Mouse (Mus musculus): ENCODE measurements around the gene Prok2. TPM values are rescaled to one million over a fixed set of nuclear protein-coding genes. Genes with fewer than 3 reads are reported as not detected.

Gene Prok2
- polyA plus RNA-seq, 1 experiment = not detected

DNA sequence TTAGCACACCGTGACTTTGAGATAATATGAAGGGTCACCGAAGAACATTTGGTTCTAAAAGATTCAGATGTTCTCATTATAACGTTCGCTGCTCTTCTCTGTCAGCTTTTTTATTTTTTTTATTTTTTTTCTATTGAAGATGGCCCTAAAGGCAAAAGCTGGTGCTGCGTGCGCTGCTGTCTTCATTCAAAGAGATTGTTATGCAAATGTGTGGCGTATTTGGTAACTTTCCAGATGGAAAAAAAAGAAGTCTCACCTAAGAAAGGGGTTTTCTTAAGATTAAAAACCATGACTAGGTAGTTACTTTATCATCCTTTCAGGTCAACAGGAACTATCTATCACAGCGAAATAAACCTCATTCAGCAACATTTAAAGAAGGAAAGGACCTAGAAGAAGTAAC, 6.5 kb upstream of the Prok2 start:
- WGBS = 89% methylated on average over 8 of the region's 8 CpGs
- H3K4me1 ChIP-seq (ENCODE audit: control insufficient read depth, insufficient read depth, low read length) = no peaks in the 10 kb centered on the region
- no peak overlapping the region for H3K4me3 ChIP-seq (replicated peaks; ENCODE audit: extremely low read depth, low read depth, low read length)
- no peak for DNase-seq
- TF ChIP-seq CTCF (IDR thresholded peaks at IDR 0.05; ENCODE audit: insufficient read depth, low read length) (no peak), POLR2A (IDR thresholded peaks at IDR 0.05; ENCODE audit: borderline replicate concordance, extremely low read depth, low read depth, low read length) (no peak)

DNA sequence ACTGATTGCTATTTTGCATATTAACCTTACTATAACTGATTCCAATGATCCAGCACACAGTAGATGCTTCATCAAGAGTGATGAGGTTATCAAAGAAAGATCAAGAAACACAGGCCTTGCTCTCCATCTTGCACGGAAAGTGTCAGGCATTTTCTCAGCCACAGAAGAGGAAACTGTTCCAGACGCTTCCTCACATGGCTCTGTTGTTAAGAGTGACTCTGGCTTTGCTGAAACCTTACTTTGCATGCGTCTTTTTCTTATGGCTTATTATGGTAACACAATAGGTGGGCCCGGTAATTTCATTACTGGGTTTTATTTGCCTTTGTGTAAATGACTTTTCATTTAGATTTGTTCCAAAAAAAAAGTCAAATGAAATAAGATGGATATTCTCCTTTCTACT, 5.7 kb upstream of the Prok2 start:
- TF ChIP-seq POLR2A (IDR thresholded peaks at IDR 0.05; ENCODE audit: borderline replicate concordance, extremely low read depth, low read depth, low read length) (no peak), CTCF (IDR thresholded peaks at IDR 0.05; ENCODE audit: insufficient read depth, low read length) (no peak)
- WGBS = 76% methylated on average over 4 of the region's 4 CpGs
- no peak for DNase-seq
- Histone ChIP-seq H3K4me3 (replicated peaks; ENCODE audit: extremely low read depth, low read depth, low read length) (no peak overlapping the region), H3K4me1 (ENCODE audit: control insufficient read depth, insufficient read depth, low read length) (no peaks in the 10 kb centered on the region)

DNA sequence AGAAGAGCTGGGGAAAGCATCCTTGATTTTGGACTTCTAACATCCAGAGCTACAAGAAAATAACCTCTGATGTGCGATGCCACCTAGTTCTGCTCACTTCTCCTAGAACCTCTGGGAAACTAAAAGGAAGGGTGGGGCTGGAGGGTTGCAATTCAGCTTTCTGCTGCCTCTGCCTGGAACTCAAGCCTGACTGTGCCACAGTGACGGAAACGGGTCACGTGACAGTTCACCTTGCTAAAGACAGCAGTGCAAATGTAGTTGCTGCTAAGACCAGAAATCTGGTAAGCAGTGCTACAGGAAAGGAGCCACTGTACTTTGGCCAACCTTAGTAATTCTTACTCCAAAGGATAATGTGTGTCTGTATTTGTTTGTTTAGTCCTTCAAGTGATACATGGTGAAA, 3.7 kb upstream of the Prok2 start:
- 73% methylated on average over 4 of the region's 4 CpGs for WGBS
- TF ChIP-seq CTCF (IDR thresholded peaks at IDR 0.05; ENCODE audit: insufficient read depth, low read length) (no peak), POLR2A (IDR thresholded peaks at IDR 0.05; ENCODE audit: borderline replicate concordance, extremely low read depth, low read depth, low read length) (no peak)
- Histone ChIP-seq H3K4me1 (ENCODE audit: control insufficient read depth, insufficient read depth, low read length) (no peaks in the 10 kb centered on the region), H3K4me3 (replicated peaks; ENCODE audit: extremely low read depth, low read depth, low read length) (no peak overlapping the region)
- no peak for DNase-seq

DNA sequence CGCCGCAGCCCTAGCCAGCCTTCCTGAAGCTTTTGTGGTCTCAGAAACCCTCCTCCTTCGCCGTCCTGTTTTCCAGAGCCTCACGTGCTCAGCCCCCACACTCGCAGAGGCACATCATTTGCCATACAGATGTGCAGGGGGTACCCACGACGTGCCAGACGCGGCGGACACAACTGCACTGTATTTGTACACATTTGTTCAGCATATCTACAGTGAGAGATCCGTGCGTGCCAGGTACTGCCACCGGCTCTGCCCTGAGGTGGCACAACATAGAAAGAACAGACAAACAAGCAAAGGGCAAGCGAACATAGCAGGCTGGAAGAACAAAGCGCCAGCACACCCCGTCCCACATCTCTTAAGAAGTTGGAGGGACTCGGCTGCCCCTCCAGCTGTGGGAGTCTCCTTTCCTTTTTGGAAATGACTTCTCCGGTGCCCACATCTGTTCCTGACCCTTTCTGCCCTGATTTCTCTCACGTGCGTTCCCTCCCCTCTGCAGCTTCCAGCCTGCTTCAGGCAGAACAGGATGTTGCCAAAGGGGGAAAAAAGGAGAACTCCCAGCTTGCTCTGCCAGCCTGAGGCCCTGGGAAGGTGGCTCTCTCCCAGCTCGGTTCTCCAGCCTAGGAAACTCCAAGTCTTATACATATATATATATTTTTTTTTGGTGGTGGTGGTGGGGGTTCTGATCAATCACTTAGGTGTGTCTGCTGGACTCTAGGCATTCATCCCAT, 548 bp upstream of the Prok2 start:
- WGBS = 3% methylated on average over 22 of the region's 22 CpGs
- H3K4me1 ChIP-seq (ENCODE audit: control insufficient read depth, insufficient read depth, low read length) = no peaks in the 10 kb centered on the region
- no peak for DNase-seq
- H3K4me3 ChIP-seq (replicated peaks; ENCODE audit: extremely low read depth, low read depth, low read length) = no peak overlapping the region
- TF ChIP-seq POLR2A (IDR thresholded peaks at IDR 0.05; ENCODE audit: borderline replicate concordance, extremely low read depth, low read depth, low read length) = no peak
- TF ChIP-seq CTCF (IDR thresholded peaks at IDR 0.05; ENCODE audit: insufficient read depth, low read length) = no peak

DNA sequence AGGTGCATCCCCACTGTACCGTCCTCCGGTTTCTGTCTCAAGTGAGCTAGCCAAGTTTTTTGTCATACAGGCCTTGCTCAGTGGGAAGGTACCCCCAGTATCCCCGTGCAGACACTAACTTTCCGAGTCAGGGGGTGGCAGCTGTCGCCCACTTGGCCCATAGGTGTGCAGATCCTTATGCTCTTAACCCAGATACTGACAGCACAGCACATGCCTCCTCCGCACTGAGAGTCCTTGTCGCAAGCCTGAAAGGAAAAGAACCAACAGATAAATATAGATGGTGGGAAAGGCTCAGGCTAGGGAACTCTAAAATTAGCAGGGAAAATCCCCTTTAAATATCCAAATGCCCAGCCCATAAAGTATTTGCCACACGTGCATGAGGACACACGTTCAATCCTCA, 3.8 kb downstream of the Prok2 start:
- DNase-seq = no peak
- TF ChIP-seq CTCF (IDR thresholded peaks at IDR 0.05; ENCODE audit: insufficient read depth, low read length) = no peak
- no peak for TF ChIP-seq POLR2A (IDR thresholded peaks at IDR 0.05; ENCODE audit: borderline replicate concordance, extremely low read depth, low read depth, low read length)
- H3K4me3 ChIP-seq (replicated peaks; ENCODE audit: extremely low read depth, low read depth, low read length) = no peak overlapping the region
- no peaks in the 10 kb centered on the region for H3K4me1 ChIP-seq (ENCODE audit: control insufficient read depth, insufficient read depth, low read length)
- 86% methylated on average over 9 of the region's 9 CpGs for WGBS

DNA sequence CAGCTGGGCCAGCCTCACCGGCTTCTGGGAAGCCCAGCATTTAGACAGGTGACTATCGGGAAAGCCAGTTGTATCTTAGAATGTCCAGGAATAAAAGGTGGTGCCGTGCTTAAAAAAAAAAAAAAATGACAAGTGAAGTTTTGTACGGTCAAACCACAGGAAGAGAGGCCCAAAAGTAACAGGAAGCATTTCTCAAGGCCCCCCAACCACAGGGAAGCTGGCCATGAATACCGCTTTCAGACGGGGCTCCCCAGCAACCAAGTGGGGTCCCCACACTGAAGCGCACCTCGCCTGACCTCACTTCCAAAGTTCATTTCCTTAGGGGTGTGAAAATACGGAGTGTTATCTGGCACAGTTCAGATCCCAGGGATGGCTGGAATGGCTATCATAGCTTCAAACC, 5.2 kb downstream of the Prok2 start:
- Histone ChIP-seq H3K4me3 (replicated peaks; ENCODE audit: extremely low read depth, low read depth, low read length) (no peak overlapping the region), H3K4me1 (ENCODE audit: control insufficient read depth, insufficient read depth, low read length) (no peaks in the 10 kb centered on the region)
- 66% methylated on average over 9 of the region's 9 CpGs for WGBS
- DNase-seq = no peak
- no peak for TF ChIP-seq CTCF (IDR thresholded peaks at IDR 0.05; ENCODE audit: insufficient read depth, low read length)
- TF ChIP-seq POLR2A (IDR thresholded peaks at IDR 0.05; ENCODE audit: borderline replicate concordance, extremely low read depth, low read depth, low read length) = no peak

DNA sequence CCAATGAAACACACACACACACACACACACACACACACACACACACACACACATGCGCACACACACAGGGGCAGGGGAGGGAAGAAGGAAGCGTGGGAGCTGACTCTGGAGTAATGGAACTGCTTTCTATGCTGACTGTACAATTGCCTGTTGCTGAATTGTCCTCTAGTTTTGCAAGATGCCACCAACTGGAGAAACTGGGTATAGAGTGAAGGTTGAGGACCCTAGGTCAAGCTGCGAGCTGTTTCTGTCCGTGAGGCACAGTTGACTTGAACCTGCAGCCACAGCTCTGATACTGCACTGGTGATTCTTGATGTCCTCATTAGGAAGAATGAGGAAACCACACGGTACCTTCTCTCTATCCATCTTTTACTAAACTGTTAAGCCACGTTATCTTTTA, 10.3 kb downstream of the Prok2 start:
- no peak overlapping the region for H3K4me3 ChIP-seq (replicated peaks; ENCODE audit: extremely low read depth, low read depth, low read length)
- WGBS = 53% methylated on average over 6 of the region's 6 CpGs
- TF ChIP-seq CTCF (IDR thresholded peaks at IDR 0.05; ENCODE audit: insufficient read depth, low read length) (no peak), POLR2A (IDR thresholded peaks at IDR 0.05; ENCODE audit: borderline replicate concordance, extremely low read depth, low read depth, low read length) (no peak)
- H3K4me1 ChIP-seq (ENCODE audit: control insufficient read depth, insufficient read depth, low read length) = no peaks in the 10 kb centered on the region
- no peak for DNase-seq

DNA sequence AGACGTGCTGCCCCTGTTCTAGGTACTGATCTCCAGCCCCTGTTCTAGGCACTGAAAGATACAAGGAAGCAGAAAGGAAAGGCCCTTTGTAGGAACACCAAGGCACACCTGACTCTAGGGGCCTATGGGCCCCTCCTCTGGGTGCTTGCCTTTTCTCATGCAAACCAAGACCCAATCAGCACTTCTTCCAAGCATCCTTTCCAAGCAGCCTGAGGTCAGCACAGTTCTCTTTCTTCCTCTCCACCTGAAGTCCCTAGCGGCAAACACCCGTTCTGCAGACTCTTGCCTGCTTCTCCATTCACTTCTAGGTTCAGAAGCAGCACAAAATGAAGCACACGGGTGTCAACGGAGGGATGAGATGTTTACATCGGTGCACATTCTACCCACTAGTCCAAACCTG, 11.0 kb downstream of the Prok2 start:
- TF ChIP-seq CTCF (IDR thresholded peaks at IDR 0.05; ENCODE audit: insufficient read depth, low read length) = no peak
- no peak for TF ChIP-seq POLR2A (IDR thresholded peaks at IDR 0.05; ENCODE audit: borderline replicate concordance, extremely low read depth, low read depth, low read length)
- H3K4me3 ChIP-seq (replicated peaks; ENCODE audit: extremely low read depth, low read depth, low read length) = no peak overlapping the region
- no peaks in the 10 kb centered on the region for H3K4me1 ChIP-seq (ENCODE audit: control insufficient read depth, insufficient read depth, low read length)
- no peak for DNase-seq
- 79% methylated on average over 6 of the region's 6 CpGs for WGBS

DNA sequence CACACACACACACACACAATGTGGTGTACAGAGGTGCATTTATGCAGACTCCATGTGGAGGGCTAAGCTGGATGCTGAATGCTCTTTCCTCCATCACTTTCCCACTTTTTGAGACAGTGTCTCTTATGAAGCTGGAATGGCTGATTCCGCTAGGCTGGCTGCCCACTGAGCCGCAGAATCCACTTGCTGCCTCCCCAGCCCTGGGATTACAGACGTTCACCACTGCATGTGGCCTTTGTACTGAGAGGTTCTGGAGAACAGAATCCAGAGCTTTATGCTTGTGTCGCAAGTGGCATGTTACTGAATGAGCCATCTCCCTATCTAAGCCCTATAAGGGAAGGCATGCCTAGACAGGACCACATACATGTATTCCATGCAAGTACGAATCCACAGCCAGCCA, 12.9 kb downstream of the Prok2 start:
- Histone ChIP-seq H3K4me1 (ENCODE audit: control insufficient read depth, insufficient read depth, low read length) (no peaks in the 10 kb centered on the region), H3K4me3 (replicated peaks; ENCODE audit: extremely low read depth, low read depth, low read length) (no peak overlapping the region)
- DNase-seq = no peak
- WGBS = 87% methylated on average over 5 of the region's 5 CpGs
- TF ChIP-seq POLR2A (IDR thresholded peaks at IDR 0.05; ENCODE audit: borderline replicate concordance, extremely low read depth, low read depth, low read length) (no peak), CTCF (IDR thresholded peaks at IDR 0.05; ENCODE audit: insufficient read depth, low read length) (no peak)

DNA sequence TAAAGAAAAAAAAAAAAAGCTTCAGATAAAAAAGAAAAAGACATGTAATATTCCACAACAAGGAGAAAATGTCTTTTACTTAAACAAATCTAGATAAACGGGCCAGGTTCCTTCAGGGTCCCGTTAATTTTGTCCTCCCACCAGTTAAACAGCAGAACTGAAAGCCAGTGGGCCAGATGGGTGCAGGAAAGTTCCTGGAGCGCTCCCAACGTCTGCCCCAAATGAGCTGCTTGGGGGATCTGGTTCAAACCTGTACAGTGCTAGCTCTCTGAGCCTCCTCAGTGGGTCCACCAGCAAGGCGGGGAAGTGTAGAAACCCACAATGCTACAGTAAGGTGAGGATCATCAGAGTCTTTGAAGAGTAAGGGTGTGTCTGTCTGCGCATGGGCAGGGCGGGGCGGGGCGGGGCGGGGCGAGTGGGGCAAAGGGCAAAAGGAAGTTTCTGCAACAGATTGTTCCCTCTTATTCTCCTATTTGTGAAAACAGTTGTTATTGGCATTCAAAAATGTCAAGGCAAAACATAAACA, 14.6 kb downstream of the Prok2 start:
- no peak overlapping the region for H3K4me3 ChIP-seq (replicated peaks; ENCODE audit: extremely low read depth, low read depth, low read length)
- no peak for DNase-seq
- 62% methylated on average over 11 of the region's 11 CpGs for WGBS
- no peak for TF ChIP-seq POLR2A (IDR thresholded peaks at IDR 0.05; ENCODE audit: borderline replicate concordance, extremely low read depth, low read depth, low read length)
- H3K4me1 ChIP-seq (ENCODE audit: control insufficient read depth, insufficient read depth, low read length) = no peaks in the 10 kb centered on the region
